Mouse (Mus musculus) CD4-positive naive resting alpha-beta T cell, adult 57 days (primary cell): Measurements from ENCODE around the gene Olfr1511. TPM values are rescaled to one million over a fixed set of nuclear protein-coding genes. Genes with fewer than 3 reads are reported as not detected.

Experiments
- total RNA-seq: library from RNA; stranded (reverse); gene quantifications from one replicate; pipeline ENCODE4 v1.2.4, GENCODE M21; 2023

Olfr1511 gene
- not detected for total RNA-seq

GRCm38 (mm10) chr14:52397279-52397678 lies at the start of gene Olfr1511:
Olfr1511 (minus strand) TSS chr14:52397379.

GRCm38 (mm10) chr14:52442690-52443089 lies 45.5 kb upstream of the Olfr1511 start, which contains the start of gene Olfr1509:
Olfr1509 (plus strand) TSS chr14:52442990.

GRCm38 (mm10) chr14:52414273-52414672 lies 17.1 kb upstream of the Olfr1511 start, which contains the start of gene Olfr1510:
Olfr1510 (minus strand) TSS chr14:52414373.

GRCm38 (mm10) chr14:52379068-52379467 lies 18.1 kb downstream of the Olfr1511 start, which contains the start of gene Olfr1512:
Olfr1512 (minus strand) TSS chr14:52379168.

GRCm38 (mm10) chr14:52356308-52356707 lies 40.9 kb downstream of the Olfr1511 start, which contains the start of gene Olfr1513:
Olfr1513 (minus strand) TSS chr14:52356408.

Other genes with a start within 250 kb of the Olfr1511 start
- gene Supt16, start 200.0 kb downstream of the Olfr1511 start, total RNA-seq: 57.6 TPM
- 228 TPM for gene Chd8, start 139.6 kb downstream of the Olfr1511 start, total RNA-seq
- 103 TPM for gene Tox4, start 118.2 kb downstream of the Olfr1511 start, total RNA-seq
- gene Rab2b, start 117.8 kb downstream of the Olfr1511 start, total RNA-seq: 14.2 TPM
- gene Mettl3, start 92.3 kb downstream of the Olfr1511 start, total RNA-seq: 66.6 TPM
- gene Sall2, start 68.6 kb downstream of the Olfr1511 start, total RNA-seq: 4.7 TPM
- not detected for gene Olfr1513, start 41.0 kb downstream of the Olfr1511 start, total RNA-seq
- not detected for gene Olfr1512, start 18.2 kb downstream of the Olfr1511 start, total RNA-seq
- not detected for gene Olfr1510, start 17.0 kb upstream of the Olfr1511 start, total RNA-seq
- gene Olfr1509, start 45.6 kb upstream of the Olfr1511 start, total RNA-seq: not detected
- gene Olfr1508, start 70.1 kb upstream of the Olfr1511 start, total RNA-seq: not detected
- not detected for gene Olfr1507, start 98.4 kb upstream of the Olfr1511 start, total RNA-seq